Mouse (Mus musculus): ENCODE measurements at regions not wholly inside any gene's neighbourhood (a gene's known extent, or its start where the extent isn't known, plus 50 kb on each side); places are given as distances from the start of the nearest gene placed in this dataset.

DNA sequence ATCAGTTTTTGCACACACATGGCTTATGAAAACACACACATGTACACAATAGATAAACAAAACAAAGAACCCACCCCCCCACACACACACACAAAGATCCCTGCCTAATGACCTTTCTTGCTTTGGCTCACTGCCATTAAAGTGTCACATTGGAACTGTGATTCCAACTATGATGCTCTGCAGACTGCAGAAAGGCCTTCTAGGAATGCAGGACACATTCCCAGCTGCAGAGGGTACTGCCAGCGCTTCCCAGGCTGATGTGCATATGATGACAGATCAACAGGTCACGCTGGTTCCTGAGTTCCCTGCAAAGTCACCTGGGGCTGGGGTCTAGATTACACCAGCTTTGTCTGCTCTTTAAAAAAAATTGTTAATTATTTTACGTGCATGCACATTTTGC is 68.1 kb upstream of the Ppm1j start:
- no peak for ATAC-seq (ENCODE audit: insufficient number of reproducible peaks, low FRiP score, low TSS enrichment)

DNA sequence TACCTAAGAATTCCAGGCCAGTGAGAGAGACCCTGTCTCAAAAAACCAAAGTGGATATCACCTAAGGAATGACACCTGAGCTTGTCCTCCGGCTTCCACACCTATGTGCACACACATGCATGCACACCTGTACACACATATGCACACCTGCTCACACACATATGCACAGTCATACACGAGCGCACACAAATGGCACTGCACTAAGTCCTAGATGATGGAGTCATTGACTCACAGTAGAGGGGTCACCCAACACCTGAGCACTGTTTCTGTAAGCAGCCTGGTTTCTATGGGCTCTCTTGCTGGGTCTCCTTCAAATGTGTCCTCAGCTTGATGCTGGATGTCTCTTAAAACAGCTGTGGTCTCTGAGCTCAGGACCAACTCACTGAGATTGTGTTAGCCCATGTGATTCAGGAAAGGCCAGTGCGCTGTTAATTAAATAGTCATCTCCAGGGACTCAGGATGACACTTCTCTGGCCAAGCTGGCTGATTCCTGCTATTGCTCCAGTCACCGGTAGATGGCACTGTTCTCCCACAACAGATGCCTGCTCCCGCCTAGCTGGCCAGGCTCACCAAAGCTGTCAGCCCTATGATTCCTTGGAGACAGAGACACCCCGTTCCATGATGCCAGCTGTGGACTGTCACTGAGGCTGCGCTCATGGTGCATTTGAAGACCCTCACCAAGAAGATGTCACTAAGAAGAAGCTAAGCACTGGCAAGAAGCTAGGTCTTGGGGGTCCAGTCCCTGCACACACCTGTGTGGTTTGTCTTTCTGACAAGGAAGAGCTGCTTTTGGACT is 66.8 kb upstream of the Ppm1j start:
- ATAC-seq (ENCODE audit: insufficient number of reproducible peaks, low FRiP score, low TSS enrichment), result peak; percentile 71

DNA sequence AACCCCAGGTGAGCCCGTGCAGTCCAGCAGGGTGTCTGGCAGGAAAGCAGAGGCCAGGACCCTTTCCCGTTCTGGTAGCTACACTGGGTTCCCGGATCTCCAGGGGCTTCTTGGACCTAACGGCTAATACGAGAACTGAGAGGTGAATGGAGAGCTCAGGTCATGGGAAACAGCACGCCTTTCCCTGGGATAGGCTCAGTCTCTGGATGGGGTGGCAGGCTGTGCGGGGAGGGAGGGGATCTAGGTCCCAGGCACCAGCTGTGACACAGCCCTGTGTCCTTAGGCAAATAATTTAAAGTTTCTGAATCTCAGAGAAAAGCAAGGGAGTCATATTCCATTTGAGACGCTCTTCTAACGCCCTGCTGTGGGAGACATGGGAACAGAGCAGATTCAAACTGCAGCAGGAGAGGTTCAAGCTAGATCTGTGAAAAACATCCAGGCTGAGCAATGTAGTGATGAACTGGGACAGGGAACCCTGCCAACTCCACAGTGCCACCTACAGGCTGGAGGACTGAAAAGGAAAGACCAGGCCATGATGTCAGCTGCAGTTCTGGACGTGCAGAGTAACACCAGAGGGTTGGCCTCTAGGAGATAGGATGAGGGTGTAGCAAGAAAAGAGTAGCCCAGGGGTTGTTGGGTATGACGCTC is 66.1 kb upstream of the Ppm1j start:
- ATAC-seq (ENCODE audit: insufficient number of reproducible peaks, low FRiP score, low TSS enrichment), result 0 out of 2 replicates have a peak, but pooled peaks have one; percentile 26

Data from cerebellum, adult (tissue).